In the genomic region with DNA sequence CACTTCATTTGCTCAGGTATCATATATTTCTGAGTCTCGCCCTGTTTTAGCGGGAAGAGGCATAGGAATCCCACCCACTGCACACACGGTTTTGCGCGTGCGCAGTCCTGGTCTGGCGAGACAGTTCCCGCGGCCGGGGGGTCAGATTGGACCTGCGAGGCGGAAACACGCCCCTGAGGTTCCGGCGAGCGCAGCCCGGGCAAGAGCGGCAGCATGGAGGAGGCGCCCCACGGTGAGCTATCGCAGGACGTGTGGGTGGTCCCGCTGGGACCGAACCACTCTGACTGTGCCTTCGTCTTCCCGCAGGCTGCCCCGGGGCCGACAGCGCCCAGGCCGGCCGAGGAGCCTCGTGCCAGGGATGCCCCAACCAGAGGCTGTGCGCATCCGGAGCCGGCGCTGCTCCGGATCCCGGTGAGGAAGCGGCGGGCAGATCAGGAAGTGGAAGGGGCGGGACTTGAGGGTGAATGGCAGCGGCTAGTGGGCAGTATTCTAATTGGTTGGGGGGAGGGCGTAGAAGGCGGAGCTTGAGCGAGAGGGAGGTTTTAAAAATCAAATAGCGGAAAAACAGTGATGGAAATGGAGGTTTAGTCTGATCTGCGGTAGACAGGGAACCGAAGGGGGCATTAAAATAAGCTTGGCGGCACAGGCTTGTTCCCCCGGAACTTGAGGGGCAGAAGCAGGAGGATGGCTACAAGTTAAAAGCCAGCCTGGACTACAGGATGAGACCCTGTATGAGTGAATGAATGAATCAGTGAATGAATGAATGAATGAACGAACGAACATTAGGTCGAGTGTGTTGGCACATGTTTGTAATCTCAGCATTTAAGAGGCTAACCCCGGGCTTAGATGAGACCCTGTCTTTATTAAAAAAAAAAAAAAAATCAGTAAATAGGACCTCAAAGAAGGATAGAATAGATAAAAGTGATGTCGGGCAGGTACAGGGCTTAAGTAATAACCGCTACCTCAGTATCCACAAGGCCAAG, we compare ENCODE assay signal across 8 mouse cellular contexts. TPM values are rescaled to one million over a fixed set of nuclear protein-coding genes. Genes with fewer than 3 reads are reported as not detected.
DNase-seq lines count a peak whose midpoint lies in the region; ATAC-seq lines count a peak whose summit lies in the region.

Gene Nubp1, plus strand, starts transcription at position 185 of the 983 bp plus-strand sequence.

- H3K36me3 ChIP-seq in hindbrain, embryonic 15.5 days = peaks cover 23% of the 10 kb centered on the region

- H3K4me1 ChIP-seq in hindbrain, embryonic 15.5 days (replicated peaks) = peaks cover 15% of the 10 kb centered on the region

- H3K9ac ChIP-seq in hindbrain, embryonic 15.5 days = peak within 1 kb of the TSS; percentile 85

- peak within 1 kb of the TSS; percentile 86 for H3K4me2 ChIP-seq in hindbrain, embryonic 15.5 days

- H3K4me3 ChIP-seq in hindbrain, embryonic 15.5 days = peak within 1 kb of the TSS; percentile 95

- peak; percentile 97 for DNase-seq in R1 (ENCODE audit: low read depth, low spot score)
- DNase-seq in cerebellum, postnatal 25 days = peak; percentile 97 to 98
- DNase-seq in frontal cortex, postnatal 36 days (ENCODE audit: low spot score in 2 of 2) = peak; percentile 93 to 94
- DNase-seq in left cerebral cortex, adult 11 months (ENCODE audit: low spot score) = peak; percentile 89
- DNase-seq in lung, postnatal 4 days = peak; percentile 95
- peak; percentile 86 for DNase-seq in retina, postnatal 7 days (ENCODE audit: low read depth, low spot score)
- peak; percentile 91 for DNase-seq in urinary bladder, adult 2 months (ENCODE audit: low spot score)

- H3K27ac ChIP-seq in hindbrain, embryonic 15.5 days (replicated peaks) = peak within 1 kb of the TSS; percentile 98

- no peaks in the 10 kb centered on the region for H3K27me3 ChIP-seq in hindbrain, embryonic 15.5 days

- H3K9me3 ChIP-seq in hindbrain, embryonic 15.5 days = no peaks in the 10 kb centered on the region

- WGBS in hindbrain, embryonic 15.5 days = 3% methylated on average over 55 of the region's 56 CpGs

- ATAC-seq in hindbrain, embryonic 15.5 days (ENCODE audit: low FRiP score, low read depth) = peak; percentile 98

RNA-seq across cellular contexts. Expression of gene Nubp1, which starts in this region (rescaled TPM):
- polyA plus RNA-seq in hindbrain, embryonic 15.5 days (2015; fragmentation: Nextera tagmentation; extraction: Ambion mirVana) = 45.5 and 48.2 TPM in 2 replicates
- polyA plus RNA-seq in urinary bladder, adult 2 months (2012; rRNA removed) = 24.2 and 31.7 TPM in 2 replicates

Comparison
In these comparisons a context has a peak if more than half of its experiments do, and no peak if none do; other contexts are left out.
1. Peak in every context shown above with its lines: DNase-seq, ATAC-seq, H3K4me3 ChIP-seq and H3K27ac ChIP-seq.